Mouse (Mus musculus) limb, embryonic 13.5 days (tissue): ENCODE results near the gene Nlk. TPM values are rescaled to one million over a fixed set of nuclear protein-coding genes. Genes with fewer than 3 reads are reported as not detected.
"Not testable (repeated sequence)": the region's sequence is repeated elsewhere in the genome, so short reads cannot be mapped to it uniquely, and the experiment has no call there.

Experiments
- ATAC-seq: fragments of 200-750 bp; cut with Nextera tagmentation; 2 replicates; pipeline ENCODE4 v1.8.0; 2017; ENCODE audit warnings: low read depth, moderate number of reproducible peaks, moderate TSS enrichment; ENCODE audit not compliant: low FRiP score
- H3K27ac ChIP-seq: fragments of 300-500 bp; sonication (generic); 2 replicates; pipeline ENCODE4 v1.5.1; 2015; ENCODE audit warnings: inconsistent platforms, mild to moderate bottlenecking, moderate library complexity
- H3K27me3 ChIP-seq: fragments of 300-500 bp; sonication (generic); 2 replicates; pipeline ENCODE4 v1.6.1; 2015; ENCODE audit warnings: mild to moderate bottlenecking, inconsistent platforms
- H3K36me3 ChIP-seq: fragments of 300-500 bp; sonication (generic); 2 replicates; pipeline ENCODE4 v1.6.1; 2015; ENCODE audit warnings: inconsistent platforms, mild to moderate bottlenecking, moderate library complexity
- H3K4me1 ChIP-seq: fragments of 300-500 bp; sonication (generic); 2 replicates; pipeline ENCODE4 v1.6.1; 2015; ENCODE audit warnings: inconsistent platforms
- H3K4me2 ChIP-seq: fragments of 300-500 bp; sonication (generic); replicated peaks from 2 replicates; pipeline ENCODE4 v1.6.1; 2015; ENCODE audit warnings: inconsistent platforms, mild to moderate bottlenecking, moderate library complexity
- H3K4me3 ChIP-seq: fragments of 300-500 bp; sonication (generic); 2 replicates; pipeline ENCODE4 v1.5.1; 2015; ENCODE audit warnings: moderate library complexity, mild to moderate bottlenecking, inconsistent platforms
- H3K9ac ChIP-seq: fragments of 300-500 bp; sonication (generic); 2 replicates; pipeline ENCODE4 v1.6.1; 2015; ENCODE audit warnings: mild to moderate bottlenecking, inconsistent platforms
- H3K9me3 ChIP-seq: fragments of 300-500 bp; sonication (generic); 2 replicates; pipeline ENCODE4 v1.6.1; 2016; ENCODE audit warnings: inconsistent platforms
- WGBS: fragments of 180-500 bp; shearing (Covaris S2); methylation state at CpG from one replicate; pipeline ENCODE4 v1.1.7; 2015; 5-methylcytosine and 5-hydroxymethylcytosine counted together
- polyA plus RNA-seq: library from polyadenylated mRNA; unstranded; fragments of >200 nt; fragmentation: Nextera tagmentation; extraction: Ambion mirVana; gene quantifications from 2 replicates; pipeline ENCODE4 v1.2.1, GENCODE M21; 2015

The Nlk gene
- polyA plus RNA-seq, 1 experiment from 2014 or later, result 12.2 TPM

DNA sequence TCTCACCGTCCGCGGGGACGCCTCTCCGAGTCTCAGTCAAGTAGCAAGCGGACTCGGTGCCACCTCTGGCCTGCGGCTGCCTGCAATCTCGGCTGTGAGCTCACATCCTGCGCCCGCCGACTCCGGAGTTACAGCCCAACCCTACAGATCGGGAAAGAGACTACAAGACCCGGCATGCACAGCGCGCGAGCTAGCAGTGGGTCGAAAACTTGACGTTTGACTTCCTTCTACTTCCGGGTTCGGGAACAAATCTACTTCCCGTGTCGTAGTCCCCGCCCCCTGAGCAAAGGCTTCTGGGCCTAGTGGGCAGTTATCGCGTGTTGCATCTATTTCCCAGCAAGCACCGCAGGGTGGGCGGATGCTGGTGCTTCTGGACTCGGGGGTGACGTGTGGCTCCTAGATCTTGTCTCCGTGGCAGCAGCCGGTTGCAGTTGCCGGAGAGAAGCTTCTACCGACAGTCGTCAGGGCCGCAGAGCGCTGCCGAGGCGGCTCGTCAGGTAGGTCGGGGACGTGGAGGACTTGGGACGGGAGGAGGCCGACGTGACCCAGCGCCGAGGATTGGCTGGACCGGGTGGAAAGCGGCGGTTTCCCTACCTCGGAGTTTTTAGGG is 161.0 kb downstream of the Nlk start, which contains the start of the genes Tnfaip1 and Ift20:
Tnfaip1 (minus strand) TSS at position 253 of the 610 bp plus-strand sequence.
Ift20 (plus strand) TSS at position 282 of the 610 bp plus-strand sequence.
- Histone ChIP-seq H3K4me2 (peak within 1 kb of the TSS; percentile 87), H3K27me3 (no peaks in the 10 kb centered on the region), H3K36me3 (peaks cover 32% of the 10 kb centered on the region), H3K4me3 (peak within 1 kb of the TSS; percentile 84), H3K9me3 (no peaks in the 10 kb centered on the region), H3K27ac (peak within 1 kb of the TSS; percentile 92), H3K4me1 (peaks cover 26% of the 10 kb centered on the region), H3K9ac (peak within 1 kb of the TSS; percentile 88)
- ATAC-seq, result peak; percentile 99
- WGBS, result under 1% methylated on average over 52 of the region's 52 CpGs

DNA sequence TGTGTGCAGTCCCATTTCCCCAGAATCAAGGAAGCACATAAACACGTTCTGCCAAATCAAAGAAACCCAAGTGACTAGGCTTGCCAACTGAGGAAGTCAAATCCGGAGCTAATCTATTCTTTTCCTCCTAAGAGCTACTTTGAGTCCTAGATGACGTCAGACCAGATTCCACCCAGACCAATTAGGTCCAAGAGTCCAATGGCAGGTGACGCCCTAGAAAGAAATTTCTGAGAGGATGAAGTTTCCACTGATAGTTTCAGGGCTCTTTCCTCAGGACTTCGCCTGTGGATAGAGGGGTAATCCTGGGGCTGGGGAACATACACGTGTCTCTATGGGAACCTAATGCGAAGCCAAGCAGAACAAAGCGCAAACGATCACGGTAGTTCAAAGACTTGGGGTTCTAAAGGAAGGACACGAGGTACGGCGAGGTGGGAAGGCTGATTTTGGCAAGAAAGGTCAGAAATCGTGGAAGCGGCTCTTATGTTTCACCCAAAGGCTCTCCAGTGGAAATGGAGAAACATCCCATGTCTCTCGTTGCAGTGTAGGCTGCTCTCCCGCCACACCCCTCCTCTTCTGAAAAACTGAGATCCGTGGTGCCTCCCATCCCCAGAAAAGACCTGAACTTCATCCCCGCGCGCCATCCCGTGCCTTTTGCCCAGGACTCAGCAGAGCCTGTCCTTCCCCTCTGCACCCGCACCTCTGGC is 161.6 kb downstream of the Nlk start:
- H3K9me3 ChIP-seq, result no peaks in the 10 kb centered on the region
- peaks cover 26% of the 10 kb centered on the region for H3K4me1 ChIP-seq
- H3K27me3 ChIP-seq, result no peaks in the 10 kb centered on the region
- peak overlapping the region; percentile 84 for H3K4me3 ChIP-seq
- H3K36me3 ChIP-seq, result peaks cover 33% of the 10 kb centered on the region
- WGBS, result under 1% methylated on average over 23 of the region's 23 CpGs
- H3K9ac ChIP-seq, result peak overlapping the region; percentile 79
- H3K4me2 ChIP-seq, result peak overlapping the region; percentile 82
- H3K27ac ChIP-seq, result peak overlapping the region; percentile 92
- no peak; the same call in 1 of the 2 replicates for ATAC-seq

DNA sequence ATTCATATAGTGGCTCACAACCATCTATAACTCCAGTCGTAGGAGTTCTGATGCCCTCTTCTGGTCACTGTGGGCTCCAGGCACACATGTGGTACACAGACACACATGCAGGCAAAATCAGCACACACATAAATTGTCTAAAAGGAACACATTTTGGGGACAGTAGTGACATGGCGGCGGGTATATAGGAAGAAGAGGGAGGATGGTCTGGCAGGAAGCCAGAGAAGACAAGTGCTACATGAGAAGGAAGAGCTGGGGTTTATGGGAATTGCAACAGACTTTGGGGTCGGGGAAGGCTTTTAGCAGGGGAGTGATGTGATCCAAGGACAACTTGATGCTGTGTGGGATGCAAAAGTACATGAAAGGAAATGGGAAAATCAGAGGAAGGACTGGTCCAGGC is 162.7 kb downstream of the Nlk start:
- Histone ChIP-seq H3K27ac (no peak overlapping the region), H3K36me3 (peaks cover 33% of the 10 kb centered on the region), H3K27me3 (no peaks in the 10 kb centered on the region), H3K4me1 (peaks cover 26% of the 10 kb centered on the region), H3K4me3 (peak overlapping the region; percentile 84), H3K9ac (peak overlapping the region; percentile 79), H3K9me3 (no peaks in the 10 kb centered on the region), H3K4me2 (peak overlapping the region; percentile 82)
- ATAC-seq, result no peak
- WGBS, result 84% methylated on average over 4 of the region's 4 CpGs

DNA sequence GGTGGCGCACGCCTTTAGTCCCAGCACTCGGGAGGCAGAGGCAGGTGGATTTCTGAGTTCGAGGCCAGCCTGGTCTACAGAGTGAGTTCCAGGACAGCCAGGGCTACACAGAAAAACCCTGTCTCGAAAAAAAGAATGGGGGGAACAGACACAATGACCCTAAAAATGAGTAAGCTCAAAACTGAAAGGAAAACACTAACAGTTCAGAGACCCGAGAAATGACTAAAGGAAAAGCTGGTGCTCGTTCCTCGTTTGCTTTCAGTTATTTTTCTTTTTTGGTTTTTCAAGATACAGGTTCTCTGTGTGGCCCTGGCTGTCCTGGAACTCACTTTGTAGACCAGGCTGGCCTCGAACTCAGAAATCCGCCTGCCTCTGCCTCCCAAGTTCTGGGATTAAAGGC is 165.7 kb downstream of the Nlk start:
- Histone ChIP-seq H3K4me1 (peaks cover 12% of the 10 kb centered on the region), H3K36me3 (peaks cover 51% of the 10 kb centered on the region)
- WGBS, result 89% methylated on average over 10 of the region's 10 CpGs
- not testable (repeated sequence) for H3K9ac ChIP-seq, H3K4me2 ChIP-seq, H3K27ac ChIP-seq, ATAC-seq, H3K27me3 ChIP-seq, H3K9me3 ChIP-seq, H3K4me3 ChIP-seq

DNA sequence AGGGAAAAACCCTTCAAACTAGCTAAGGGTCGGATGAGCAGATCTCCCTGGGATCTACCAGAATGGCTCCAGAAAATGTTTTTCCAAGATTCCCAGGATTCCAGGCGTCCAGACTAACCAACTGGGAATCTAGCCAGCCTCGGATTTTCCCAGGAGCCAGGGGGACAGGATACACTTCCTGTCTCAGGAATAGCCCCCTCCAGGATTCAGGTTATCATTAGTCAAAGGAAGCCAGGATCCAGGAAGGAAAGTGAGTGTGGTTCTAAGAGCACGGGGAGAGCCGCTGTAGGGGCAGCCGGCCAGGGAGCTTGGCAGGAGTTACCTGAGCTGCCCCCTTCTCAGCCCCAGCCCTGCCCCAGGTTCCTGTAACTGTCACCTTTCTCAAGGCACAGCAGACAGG is 166.1 kb downstream of the Nlk start:
- no peak overlapping the region for H3K27ac ChIP-seq
- no peak overlapping the region for H3K9ac ChIP-seq
- no peak overlapping the region for H3K4me3 ChIP-seq
- no peaks in the 10 kb centered on the region for H3K9me3 ChIP-seq
- H3K4me1 ChIP-seq, result peaks cover 12% of the 10 kb centered on the region
- ATAC-seq, result no peak
- H3K4me2 ChIP-seq, result no peak overlapping the region
- H3K27me3 ChIP-seq, result no peaks in the 10 kb centered on the region
- peaks cover 56% of the 10 kb centered on the region for H3K36me3 ChIP-seq
- 77% methylated on average over 6 of the region's 6 CpGs for WGBS

DNA sequence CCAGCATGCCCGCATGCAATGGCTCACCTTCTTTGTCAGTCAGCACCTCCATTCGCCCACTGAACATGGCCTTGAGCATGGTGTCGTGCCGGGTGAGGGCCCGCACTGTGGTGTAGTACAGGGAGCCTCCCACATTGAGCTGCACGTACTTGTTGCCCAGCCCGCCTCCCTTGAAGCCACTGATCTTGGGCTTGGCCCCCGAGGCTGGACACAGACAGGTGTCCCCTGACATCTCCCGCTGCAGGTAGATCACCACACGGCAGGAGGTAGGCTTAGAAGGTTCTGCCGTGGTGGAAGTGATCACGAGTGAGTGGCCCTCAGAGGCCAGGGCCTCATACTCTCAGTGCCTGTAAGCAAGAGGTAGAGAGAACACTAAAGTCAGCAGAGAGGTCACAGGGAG is 167.2 kb downstream of the Nlk start:
- Histone ChIP-seq H3K4me3 (no peak overlapping the region), H3K4me1 (peaks cover 9% of the 10 kb centered on the region), H3K9me3 (no peaks in the 10 kb centered on the region), H3K9ac (no peak overlapping the region), H3K4me2 (no peak overlapping the region), H3K27ac (no peak overlapping the region), H3K27me3 (no peaks in the 10 kb centered on the region), H3K36me3 (peaks cover 66% of the 10 kb centered on the region)
- no peak for ATAC-seq
- WGBS, result 93% methylated on average over 12 of the region's 12 CpGs

DNA sequence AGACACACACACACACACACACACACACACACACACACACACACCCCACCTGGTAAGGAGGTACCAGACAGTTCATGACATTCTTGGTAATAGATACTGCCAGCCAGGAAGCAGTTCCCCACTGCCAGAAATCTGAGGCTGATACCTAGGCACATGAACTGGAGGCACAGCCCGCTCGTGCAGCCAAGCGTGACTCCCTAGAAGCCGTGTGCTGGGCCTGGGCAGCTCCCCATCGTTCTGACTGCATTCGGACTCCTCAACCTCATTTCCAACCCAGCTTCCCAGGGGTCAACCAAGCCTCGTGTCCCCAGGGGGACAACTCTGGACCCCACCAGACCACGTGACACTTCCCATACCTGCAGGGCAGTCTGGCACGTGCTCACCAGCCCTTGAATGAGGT is 168.5 kb downstream of the Nlk start:
- no peak for ATAC-seq
- peaks cover 79% of the 10 kb centered on the region for H3K36me3 ChIP-seq
- no peak overlapping the region for H3K4me2 ChIP-seq
- no peak overlapping the region for H3K9ac ChIP-seq
- H3K4me3 ChIP-seq, result no peak overlapping the region
- H3K27me3 ChIP-seq, result no peaks in the 10 kb centered on the region
- H3K27ac ChIP-seq, result no peak overlapping the region
- WGBS, result 91% methylated on average over 9 of the region's 9 CpGs
- no peaks in the 10 kb centered on the region for H3K9me3 ChIP-seq
- no peaks in the 10 kb centered on the region for H3K4me1 ChIP-seq

DNA sequence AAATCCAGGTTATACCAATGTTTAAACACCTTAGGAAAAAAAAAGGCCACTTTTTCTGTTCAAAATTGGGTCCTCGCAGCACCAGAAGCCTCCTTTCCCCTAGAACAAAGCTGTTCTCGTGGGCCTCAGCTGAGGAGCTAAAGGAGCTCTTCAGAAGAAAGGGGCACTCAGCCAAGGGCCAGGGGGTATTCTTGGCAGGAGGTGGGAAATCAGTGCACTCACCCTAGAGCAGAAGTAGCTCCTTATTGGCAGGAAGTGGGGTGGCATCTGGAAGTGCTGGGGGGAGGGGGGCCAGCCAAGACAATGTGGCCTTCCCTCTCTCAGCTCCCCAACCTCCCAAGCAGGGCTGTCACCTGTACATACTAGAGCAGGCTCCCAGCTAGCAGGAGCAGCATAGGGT is 172.3 kb downstream of the Nlk start:
- Histone ChIP-seq H3K9ac (no peak overlapping the region), H3K4me1 (no peaks in the 10 kb centered on the region), H3K4me2 (no peak overlapping the region), H3K27me3 (no peaks in the 10 kb centered on the region), H3K27ac (no peak overlapping the region), H3K36me3 (peaks cover 100% of the 10 kb centered on the region), H3K4me3 (no peak overlapping the region), H3K9me3 (no peaks in the 10 kb centered on the region)
- WGBS, result 81% methylated on average over 2 of the region's 2 CpGs
- ATAC-seq, result no peak

DNA sequence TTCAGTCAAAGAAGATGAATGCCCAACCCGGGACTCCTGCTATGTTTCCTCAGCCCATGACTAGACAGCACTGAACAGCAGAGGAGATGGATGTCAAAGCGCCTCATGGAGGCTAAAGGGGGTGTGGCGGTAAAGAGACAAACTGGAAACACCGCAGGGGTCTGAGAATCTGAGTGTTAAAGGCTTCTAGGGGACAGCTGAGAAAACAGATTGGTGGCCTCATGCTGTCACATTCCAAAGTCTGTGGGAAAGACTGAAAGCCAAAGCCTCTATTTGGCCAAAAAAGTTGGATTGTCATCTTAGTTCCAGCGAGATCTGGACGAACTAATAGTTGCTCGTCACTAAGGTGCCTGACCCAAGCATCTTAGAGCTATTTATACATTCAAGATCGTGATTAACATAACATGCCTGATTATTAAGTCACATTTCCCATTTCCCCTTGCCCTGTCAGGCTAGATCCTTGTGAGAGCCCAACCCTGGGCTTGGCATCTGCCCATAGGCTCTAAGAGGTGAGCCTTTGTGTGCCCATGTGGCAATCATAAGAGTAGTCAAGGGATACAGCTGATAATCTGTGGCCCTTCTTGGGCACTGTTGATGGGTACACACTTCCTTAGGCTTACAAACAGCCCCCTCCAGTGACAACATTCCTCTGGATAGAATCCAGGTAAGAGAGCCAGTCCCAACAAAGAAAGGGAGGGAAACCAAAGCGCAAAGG is 173.8 kb downstream of the Nlk start:
- H3K27me3 ChIP-seq, result no peaks in the 10 kb centered on the region
- H3K4me3 ChIP-seq, result no peak overlapping the region
- no peak overlapping the region for H3K4me2 ChIP-seq
- H3K9me3 ChIP-seq, result no peaks in the 10 kb centered on the region
- H3K4me1 ChIP-seq, result no peaks in the 10 kb centered on the region
- ATAC-seq, result no peak
- no peak overlapping the region for H3K27ac ChIP-seq
- 90% methylated on average over 9 of the region's 9 CpGs for WGBS
- H3K9ac ChIP-seq, result no peak overlapping the region
- peaks cover 100% of the 10 kb centered on the region for H3K36me3 ChIP-seq

DNA sequence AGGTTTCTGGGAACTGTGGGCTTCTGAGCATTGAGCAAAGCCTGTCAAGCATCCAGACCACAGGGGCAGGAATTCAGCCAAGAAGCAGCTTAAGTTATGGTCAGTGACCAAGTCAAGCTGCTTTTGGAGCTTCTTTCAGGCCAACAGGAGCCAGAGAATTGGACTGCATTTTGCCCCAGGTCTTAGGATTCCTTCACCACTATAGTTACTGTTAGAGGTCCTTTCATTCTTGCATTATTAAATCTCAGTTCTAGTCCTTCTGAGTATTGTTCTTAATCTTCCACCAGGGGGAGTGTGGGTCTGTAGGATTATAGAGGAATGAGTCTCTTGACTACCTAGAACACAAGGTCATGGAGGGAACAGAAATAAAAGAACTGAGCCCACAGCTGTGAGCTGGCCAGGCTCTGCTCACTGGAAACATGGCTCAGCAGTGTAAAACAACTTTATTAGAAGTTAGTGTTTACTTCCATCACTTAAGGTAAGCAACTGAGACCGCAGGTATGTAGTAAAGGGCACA is 174.6 kb downstream of the Nlk start:
- WGBS, result 89% methylated on average over 1 of the region's 1 CpGs
- H3K36me3 ChIP-seq, result peaks cover 100% of the 10 kb centered on the region

DNA sequence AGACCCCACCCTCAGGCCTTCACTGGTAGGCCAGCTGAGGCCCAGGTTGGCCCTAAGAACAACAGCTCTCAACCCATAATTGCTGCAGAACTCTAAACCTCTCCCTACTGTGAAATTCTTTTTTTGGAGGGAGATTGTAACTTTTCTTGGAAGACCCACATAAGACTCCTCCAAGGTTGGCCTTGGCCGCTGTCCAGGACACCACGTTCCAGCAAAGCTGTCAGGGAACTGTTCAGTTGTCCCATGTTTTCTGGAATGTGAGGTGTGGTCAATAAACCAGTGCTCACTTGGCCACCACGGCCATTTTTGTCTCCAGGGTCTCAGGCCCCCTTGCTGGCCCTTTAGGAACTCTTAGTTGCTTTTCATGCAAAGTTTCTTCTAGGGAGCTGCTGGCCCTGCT is 175.3 kb downstream of the Nlk start:
- H3K27ac ChIP-seq, result no peak overlapping the region
- H3K4me1 ChIP-seq, result no peaks in the 10 kb centered on the region
- H3K4me3 ChIP-seq, result no peak overlapping the region
- H3K36me3 ChIP-seq, result peaks cover 96% of the 10 kb centered on the region
- H3K4me2 ChIP-seq, result no peak overlapping the region
- no peak overlapping the region for H3K9ac ChIP-seq
- H3K9me3 ChIP-seq, result no peaks in the 10 kb centered on the region
- H3K27me3 ChIP-seq, result no peaks in the 10 kb centered on the region
- WGBS, result 90% methylated on average over 3 of the region's 3 CpGs
- no peak for ATAC-seq

More for the DNA sequence above, 174.6 kb downstream of the Nlk start:
- no peaks in the 10 kb centered on the region for H3K4me1 ChIP-seq
- H3K27me3 ChIP-seq, result no peaks in the 10 kb centered on the region
- no peak overlapping the region for H3K27ac ChIP-seq
- no peak overlapping the region for H3K4me3 ChIP-seq
- H3K9me3 ChIP-seq, result no peaks in the 10 kb centered on the region
- H3K4me2 ChIP-seq, result no peak overlapping the region
- ATAC-seq, result no peak
- H3K9ac ChIP-seq, result no peak overlapping the region

DNA sequence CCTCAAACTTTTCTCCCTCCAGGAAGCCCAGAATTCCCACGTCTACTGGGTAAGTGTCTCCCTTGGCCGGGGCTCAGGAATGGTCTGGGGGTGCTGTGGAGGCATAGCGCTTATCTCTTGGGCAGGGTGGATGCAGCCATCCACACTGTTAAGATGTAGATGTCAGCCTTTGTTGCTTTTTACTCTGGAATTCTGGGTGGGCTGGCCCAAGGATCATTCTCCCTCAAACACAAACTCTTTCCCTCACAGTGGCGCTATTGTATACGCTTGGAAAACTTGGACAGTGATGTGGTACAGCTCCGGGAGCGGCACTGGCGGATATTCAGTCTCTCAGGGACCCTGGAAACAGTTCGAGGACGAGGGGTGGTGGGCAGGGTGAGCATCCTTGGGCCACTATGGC is 178.2 kb downstream of the Nlk start:
- no peak for ATAC-seq
- Histone ChIP-seq H3K27ac (peak overlapping the region; percentile 15; the same call in 1 of the 2 replicates), H3K9ac (no peak overlapping the region), H3K4me3 (no peak overlapping the region), H3K36me3 (peaks cover 94% of the 10 kb centered on the region), H3K27me3 (no peaks in the 10 kb centered on the region), H3K9me3 (no peaks in the 10 kb centered on the region), H3K4me1 (no peaks in the 10 kb centered on the region), H3K4me2 (no peak overlapping the region)
- WGBS, result 95% methylated on average over 10 of the region's 10 CpGs
